Mouse (Mus musculus) heart, postnatal 14 days (tissue): Measurements from ENCODE around the gene Rpl14. TPM values are rescaled to one million over a fixed set of nuclear protein-coding genes. Genes with fewer than 3 reads are reported as not detected.

Experiments
- DNase-seq, 2 experiments: peaks; one replicate each; pipeline ENCODE4 v3.0.0; 2021 to 2022
- intact Hi-C: fragments of 180-260 bp; cut with DNase I; formaldehyde crosslinking; loops from one replicate; pipeline ENCODE4 v1.15.1; 2025
- total RNA-seq, 2 experiments: library from RNA; stranded (reverse); gene quantifications; 2 replicates each; pipeline ENCODE4 v1.2.3; 2021

The Rpl14 gene
- total RNA-seq, 2 experiments from 2014 or later = 270 to 309 TPM

DNA sequence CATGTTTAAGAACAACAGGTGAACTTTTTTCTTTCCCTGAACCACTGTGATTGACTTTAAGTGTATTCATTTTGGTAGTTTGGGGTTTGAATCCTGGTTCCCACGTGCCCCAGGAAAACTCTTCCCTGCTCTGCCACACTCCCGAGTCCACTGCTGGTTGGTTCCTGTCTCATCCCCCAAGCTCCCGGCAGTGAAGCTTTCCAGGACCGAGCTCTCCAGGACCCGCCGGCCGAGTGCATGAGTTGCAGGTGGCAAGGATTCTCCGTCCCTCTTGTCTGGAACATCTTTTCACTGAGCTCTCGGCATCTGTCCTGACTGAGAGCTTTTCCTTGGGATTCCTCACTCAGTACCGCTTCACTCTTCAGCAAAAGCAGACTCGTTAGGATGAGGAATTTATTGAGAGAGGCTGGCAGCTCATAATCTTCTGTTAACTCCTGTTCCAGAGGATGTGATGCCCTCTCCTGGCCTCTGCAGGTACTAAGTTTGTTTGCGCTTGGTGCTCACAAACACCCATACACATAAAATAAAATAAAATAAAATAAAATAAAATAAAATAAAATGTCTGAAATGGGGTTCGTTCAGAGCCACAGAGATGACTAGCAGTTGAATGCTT, 1.4 kb upstream of the Rpl14 start:
- peak; percentile 17 to 49 for DNase-seq
- intact Hi-C loops = loop anchor here (5.0 to 10.0 kb wide), 2 partner anchors 138 to 805 kb away; no protein-coding TSS in a partner anchor

DNA sequence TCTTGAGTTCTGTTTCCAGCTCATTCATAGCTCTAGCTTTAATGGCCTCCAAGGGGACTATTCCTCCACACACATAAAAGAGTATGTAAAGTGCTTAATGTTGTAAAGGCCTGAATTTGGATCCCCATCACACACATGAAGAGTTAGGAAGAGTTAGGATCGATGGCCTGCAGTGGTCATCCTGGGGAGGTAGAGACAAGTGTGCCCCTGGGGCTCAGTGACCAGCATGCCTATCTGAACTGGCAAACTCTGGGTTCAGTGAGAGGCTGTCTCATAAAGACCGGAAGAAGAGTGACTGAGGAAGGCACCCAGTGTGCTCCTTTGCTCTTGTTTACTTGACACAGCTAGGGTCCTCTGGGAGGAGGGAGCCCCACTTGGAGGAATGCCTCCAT, 914 bp upstream of the Rpl14 start:
- intact Hi-C loops = loop anchor here (10.0 kb wide), 1 partner anchor 804 kb away; no protein-coding TSS in a partner anchor
- DNase-seq = no peak

DNA sequence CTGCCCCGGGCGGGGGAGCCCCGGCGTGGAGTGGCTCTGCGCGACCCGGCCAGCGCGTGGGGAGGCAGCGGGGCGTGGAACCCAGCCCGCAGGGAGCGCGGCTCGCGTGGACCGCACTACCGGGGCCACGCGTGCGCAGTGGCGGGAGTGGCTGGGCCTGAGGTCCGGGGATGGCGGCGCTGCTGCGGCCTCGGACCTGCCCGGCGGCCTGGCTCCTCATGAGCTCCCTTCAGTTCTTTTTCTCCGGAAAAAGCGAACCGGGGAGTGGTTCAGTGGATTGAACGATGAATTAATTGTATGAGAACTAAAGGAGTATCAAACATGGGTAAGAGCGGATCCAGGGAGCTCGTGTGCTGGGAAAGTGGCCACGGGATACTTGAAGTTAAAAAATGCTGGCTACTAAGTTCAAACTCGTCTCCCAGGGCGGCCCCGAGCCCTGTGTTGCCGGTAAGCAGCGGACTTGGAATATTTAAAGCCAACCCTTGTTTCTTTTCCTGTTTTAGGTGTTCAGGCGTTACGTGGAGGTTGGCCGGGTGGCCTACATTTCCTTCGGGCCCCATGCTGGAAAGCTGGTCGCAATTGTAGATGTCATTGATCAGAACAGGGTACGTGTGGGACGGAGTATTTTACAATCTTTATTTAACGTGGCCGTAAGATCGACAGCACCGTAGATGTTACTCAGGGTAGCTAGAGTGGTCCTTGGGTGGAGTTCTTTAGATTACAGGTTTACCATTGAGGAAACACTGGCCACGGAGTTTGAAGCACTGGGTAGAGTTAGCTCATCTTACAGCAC, 545 bp downstream of the Rpl14 start:
- DNase-seq = no peak
- intact Hi-C loops = loop anchor here (10.0 kb wide), 1 partner anchor 803 kb away; no protein-coding TSS in a partner anchor

DNA sequence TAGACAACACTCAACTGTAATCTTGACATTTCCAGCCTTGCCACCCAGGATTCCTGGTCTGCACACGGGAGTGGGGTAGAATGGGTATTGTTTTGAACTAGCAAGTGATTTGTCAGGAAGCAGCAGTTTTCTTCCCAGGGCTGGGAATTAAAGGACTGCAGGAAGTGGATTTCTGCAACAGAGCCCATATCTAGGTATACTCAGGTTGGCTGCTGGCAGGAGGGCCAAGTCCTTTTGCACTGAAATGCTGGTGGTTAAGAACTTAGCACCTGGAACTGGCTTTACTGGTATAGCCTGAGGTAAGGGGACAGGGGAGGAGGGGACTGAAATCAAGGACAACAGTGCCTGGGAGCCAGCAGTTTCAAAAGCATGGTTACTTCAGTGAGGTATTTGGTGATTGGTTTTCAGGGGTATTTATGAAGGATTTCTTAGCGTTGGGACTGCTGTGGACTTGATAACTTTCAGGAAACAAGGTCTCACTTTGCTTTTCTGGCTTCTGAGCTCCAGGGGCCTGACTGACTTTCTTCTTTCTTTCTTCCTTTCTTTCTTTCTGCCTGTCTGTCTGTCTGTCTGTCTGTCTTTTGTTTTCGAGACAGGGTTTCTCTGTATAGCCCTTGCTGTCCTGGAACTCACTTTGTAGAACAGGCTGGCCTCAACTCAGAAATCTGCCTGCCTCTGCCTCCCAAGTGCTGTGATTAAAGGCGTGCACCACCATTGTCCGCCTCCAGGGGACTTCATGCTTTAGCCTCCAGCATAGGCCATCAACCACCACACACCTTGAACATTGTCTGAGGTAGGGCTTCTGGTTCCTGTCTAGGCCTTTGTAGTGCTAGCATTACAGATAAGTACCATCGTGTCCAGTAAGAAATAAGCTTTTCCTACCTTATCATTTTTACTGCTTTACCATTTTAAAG, 4.8 kb downstream of the Rpl14 start:
- DNase-seq = no peak
- intact Hi-C loops = loop anchor here (10.0 kb wide), 1 partner anchor 799 kb away; no protein-coding TSS in a partner anchor

DNA sequence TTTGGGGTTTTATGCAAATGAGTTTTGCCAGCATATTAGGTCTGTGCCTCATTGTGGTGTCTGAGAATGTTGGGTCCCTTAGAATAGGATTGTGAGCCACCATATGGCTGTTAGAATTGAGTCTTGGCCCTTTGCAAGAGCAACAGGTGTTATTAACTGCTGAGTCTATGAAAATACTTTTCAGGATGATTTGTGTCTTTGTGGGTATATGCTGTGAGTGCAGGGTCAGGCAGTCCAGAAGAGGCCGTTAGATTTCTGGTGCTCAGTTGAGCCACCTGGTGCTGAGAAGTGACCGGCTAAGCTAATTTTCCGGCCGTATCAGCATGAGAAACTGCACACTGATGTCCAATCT, 5.4 kb downstream of the Rpl14 start:
- no peak for DNase-seq
- intact Hi-C loops = loop anchor here (10.0 kb wide), 1 partner anchor 798 kb away; no protein-coding TSS in a partner anchor

DNA sequence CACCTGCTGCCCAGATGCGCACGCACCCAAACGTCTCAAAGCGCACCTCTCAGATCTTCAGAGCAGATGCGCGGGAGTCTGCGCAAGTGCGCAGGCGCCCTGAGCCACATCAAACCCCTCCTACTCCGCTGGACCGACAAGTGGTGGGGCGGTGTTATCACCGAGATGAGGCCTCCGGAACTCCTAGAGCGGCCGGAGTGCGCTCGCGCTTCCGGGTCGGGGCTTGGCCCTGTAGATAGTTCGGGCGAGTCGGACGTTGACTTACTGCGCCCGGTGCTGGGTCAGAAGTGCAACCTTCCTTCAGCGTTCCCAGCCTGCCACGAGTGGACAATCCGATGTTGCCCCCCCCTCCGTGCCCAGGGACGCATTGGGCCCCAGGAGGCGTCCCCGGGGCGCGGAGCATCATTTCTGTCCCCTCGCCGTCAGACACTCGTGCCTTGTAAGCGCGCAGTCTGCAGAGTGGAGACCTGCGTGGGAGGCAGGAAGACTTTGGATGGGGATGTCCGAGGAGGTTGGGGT, 5.9 kb downstream of the Rpl14 start:
- peak; percentile 87 to 88 for DNase-seq
- intact Hi-C loops = loop anchor here (10.0 kb wide), 1 partner anchor 798 kb away; no protein-coding TSS in a partner anchor

DNA sequence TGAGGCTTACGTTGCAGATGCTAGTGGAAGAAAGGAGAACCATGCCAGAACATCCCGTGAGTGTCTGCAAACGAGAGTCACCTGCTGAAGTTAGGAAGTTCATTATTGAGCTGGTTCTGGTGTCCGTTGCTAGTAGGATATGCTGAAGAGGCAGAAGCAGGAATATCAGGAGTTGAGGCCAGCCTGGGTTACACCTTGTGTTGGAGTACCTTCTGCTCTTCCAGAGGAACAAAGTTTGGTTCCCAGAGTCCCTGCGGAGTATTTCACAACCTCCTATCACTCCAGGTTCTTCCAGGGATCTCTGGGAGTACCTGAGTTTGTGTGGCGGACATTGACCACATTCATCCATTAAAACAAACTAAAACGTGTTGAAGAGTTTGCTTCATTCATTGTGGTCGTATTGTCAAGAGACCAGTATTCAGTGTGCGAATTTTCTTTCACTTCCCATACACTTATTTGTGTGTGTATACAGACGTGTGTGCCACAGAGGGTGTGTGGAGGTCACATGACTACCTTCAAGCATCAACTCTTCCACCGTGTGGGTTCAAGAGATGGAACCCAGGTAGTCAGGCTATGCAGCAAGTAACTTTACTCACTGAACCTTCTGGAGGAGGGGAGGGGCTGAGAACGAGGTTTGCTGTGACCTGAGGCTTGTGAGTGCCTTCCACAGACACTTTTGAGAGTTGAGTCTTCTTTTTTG, 6.6 kb downstream of the Rpl14 start:
- intact Hi-C loops = loop anchor here (10.0 kb wide), 1 partner anchor 797 kb away; no protein-coding TSS in a partner anchor

DNA sequence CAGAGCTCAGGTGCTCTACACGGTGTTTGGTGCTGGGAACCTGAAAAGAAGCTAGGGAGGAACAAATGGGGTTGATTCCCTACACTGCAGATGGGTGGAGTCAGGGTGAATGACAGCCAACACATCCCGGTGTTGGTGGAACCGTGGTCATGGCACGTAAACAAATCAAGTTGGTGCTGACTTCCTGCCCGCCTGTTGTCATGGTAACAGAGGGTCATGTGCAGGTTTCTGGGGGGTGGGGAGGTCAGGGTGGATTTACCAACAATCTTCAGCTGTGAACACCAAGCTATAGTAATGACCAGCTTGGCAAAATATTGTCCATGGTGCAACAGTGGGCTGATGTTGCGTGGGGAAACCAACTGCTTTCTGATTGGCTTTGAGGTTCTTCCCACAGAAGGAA, 7.5 kb downstream of the Rpl14 start:
- intact Hi-C loops = loop anchor here (10.0 kb wide), 1 partner anchor 796 kb away; no protein-coding TSS in a partner anchor
- DNase-seq = no peak

More for the DNA sequence above, 6.6 kb downstream of the Rpl14 start:
- DNase-seq = no peak

DNA sequence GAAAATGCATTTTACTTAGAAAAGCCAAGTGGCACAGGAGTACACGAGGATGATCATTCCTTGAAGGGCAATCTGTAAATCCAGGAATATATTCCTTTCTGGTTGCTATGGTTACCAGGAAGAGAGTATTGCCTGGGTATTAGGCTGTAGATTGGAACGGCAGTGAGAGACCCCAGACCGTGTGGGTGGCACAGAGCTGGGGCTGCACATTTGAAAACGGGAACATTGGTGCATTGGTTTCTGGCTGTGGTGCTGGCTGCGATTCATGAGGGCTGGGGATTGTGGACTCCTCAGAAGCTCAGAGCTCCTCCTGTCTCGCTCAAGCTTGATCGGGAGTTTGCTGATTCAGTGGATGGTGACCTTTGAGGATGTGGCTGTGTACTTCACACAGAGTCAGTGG, 8.6 kb downstream of the Rpl14 start:
- DNase-seq = no peak
- intact Hi-C loops = loop anchor here (5.0 to 10.0 kb wide), 2 partner anchors 662 to 795 kb away; no protein-coding TSS in a partner anchor

DNA sequence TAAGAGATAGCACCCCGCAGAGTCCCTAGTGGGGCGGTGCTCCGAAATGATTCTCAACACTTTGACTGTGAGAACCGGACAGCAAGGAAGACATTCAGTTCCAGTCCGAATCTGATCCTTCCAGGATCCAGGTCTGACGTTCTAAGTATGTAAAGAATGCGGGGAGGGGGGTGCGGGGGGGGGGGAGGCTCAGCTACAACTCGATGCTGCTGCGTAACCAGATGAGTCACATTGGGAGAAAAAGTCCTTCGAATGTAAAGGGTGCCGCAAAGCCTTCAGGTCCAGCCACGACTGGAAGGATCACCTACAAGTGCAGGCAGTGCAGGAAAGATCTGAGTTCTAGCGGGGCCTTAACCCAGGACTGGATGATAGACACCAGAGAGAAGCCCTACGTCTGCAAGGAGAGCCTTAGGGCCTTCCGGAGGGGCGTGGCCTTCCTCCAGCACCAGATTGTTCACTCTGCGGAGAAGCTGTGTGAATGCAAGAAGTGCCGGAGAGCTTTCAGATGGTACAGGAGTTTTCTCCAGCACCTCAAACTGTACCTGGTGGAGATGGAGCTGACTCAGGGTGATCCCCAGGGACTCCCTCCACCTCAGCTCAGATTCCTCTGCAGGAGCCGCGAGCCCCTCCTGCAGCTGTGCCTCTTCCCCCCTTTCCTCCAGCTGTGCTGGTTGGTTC, 10.8 kb downstream of the Rpl14 start:
- intact Hi-C loops = loop anchor here (5.0 kb wide), 1 partner anchor 660 kb away; no protein-coding TSS in a partner anchor
- peak; percentile 49 to 59 for DNase-seq

DNA sequence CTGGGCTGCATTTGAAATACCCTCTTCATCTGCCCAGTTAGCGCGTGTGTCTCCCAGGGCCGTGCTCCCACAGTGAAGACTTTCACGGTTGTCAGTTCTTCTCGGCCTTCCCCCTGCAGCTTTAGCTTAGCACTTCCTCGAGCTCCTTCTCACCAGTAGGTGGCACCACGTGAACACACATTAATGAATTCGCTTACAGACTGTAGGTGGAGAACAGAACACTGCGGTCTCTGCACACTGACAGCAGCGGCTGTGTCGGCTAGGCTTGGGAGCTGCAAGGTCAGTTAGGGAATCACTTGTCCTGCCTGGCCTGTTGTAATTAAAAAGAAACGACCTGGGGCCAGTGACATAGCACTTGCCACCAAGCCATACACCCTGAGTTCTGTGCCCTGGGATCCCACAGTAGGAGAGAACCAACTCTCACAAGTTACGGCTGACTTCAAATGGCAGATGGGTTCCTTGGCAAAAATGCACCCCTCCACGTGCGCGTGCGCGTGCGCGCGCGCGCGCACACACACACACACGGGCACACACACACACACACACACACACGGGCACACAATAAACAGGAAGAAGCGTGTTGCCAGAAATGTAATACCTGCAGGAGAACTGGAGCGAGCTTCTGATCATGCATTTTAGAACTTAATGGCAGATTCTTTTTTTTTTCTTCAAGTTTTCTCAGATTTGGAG, 11.5 kb downstream of the Rpl14 start:
- peak; percentile 85 to 92 for DNase-seq
- intact Hi-C loops = loop anchor here (5.0 kb wide), 1 partner anchor 660 kb away; no protein-coding TSS in a partner anchor

DNA sequence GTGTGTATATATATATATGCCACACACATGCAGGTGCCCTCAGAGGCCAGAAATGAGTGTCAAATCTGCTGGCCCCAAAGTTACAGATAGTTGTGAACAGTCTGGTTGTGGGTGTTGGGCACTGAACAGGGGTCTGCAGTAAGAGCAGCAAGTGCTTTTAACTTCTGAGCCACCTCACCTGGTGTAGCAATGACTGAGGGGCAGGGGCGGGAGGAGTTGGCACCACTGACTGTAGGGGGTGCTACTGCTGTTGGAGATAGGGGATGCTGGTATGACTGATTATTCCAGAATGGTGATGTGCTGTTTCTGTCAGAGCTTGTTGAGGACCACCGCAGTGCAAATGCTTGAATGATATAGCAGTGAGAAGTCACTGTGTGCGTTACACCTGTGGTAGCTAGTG, 12.1 kb downstream of the Rpl14 start:
- intact Hi-C loops = loop anchor here (5.0 kb wide), 1 partner anchor 659 kb away; no protein-coding TSS in a partner anchor
- DNase-seq = no peak

DNA sequence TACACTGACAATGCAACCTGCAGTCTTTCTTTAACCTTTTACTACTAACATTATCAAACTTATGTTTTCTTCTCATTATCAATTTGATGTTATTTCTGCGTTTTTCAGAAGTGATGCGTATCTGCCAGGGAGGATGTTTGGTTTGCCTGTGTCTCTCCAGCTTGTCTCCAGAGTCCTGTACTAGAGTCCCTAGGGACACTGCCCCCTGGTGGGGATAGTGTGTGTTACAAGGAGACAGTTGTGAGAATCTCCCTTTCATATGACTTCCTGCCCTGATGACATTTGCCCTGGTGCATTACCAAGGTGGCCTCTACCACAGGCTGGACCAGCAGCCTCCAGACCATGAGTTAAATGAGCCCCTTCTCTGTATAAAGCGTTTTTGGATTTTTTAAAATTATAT, 15.3 kb downstream of the Rpl14 start:
- peak; percentile 75 to 86 for DNase-seq
- intact Hi-C loops = loop anchor here (1.0 to 5.0 kb wide), 2 partner anchors 84 to 154 kb away; no protein-coding TSS in a partner anchor

DNA sequence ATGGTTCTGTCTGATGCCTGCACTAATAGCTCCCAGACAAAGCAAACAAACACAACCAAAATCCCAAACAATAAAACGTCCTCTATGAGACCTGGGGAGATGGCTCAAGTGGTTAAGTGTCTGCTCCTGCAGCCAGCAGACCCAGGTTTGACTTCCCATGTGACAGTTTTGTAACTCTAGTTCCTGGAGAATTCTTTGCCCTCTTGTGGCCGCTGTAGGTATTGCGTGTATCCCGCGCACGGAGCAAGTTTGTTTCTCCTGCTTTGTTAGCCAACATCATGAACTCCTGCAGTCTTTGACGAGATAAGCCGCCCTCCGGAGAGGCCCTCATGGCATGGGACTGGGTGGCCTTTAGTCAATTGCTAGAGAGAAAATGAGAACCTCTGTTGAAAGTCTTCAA, 20.2 kb downstream of the Rpl14 start:
- peak; percentile 75 to 85 for DNase-seq
- intact Hi-C loops = no loop called here

DNA sequence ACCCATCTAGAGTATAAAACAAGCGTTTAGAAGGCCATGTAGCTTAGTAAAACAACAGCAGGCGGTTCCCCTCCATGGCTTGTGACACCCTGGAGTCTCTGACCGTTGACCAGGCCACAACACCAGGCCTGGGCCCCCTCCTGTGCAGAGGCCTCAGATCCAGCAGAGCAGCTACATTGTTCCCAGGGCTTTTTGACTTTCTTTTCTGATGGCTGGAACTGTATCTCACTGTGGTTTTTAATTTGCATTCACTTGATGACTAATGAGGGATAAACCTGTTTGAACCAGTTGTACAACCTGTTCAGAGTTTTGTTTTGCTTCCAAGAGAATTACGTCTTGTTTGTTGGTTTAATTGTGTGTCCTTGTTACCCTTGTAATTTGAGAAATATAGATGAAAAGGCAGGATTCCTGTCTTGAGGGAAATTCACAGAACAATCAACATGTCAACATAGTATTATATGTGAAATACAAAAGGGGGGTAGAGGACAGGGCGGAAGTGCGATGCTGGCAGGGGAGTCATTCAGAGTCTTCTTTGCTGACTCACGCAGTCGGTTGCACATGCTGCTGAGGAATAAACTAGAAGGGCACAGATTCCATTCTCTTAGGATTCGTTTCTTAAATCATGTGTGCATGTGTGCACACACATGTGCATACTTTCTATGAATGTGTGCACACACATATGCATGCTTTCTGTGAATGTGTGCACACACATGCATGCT, 22.3 kb downstream of the Rpl14 start:
- no peak for DNase-seq
- intact Hi-C loops = no loop called here

DNA sequence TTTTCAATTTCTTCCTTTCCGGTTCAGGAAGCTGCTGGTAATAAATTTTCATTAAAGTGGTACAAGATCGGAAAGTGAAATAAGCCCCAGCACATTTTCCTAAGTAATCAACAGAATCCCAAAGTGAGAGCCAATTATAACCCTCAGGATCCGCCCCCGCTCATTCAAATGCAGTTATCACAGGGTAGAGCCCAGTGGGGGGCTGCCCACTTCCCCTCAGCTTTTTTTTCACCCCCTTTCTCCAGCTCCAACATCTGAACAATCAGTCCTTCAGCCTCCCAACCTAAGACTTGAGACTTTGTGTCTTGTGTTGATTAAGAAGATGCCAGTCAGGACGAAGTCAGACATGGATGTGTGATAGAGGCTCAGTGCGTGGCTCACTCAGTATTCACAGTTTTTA, 23.6 kb downstream of the Rpl14 start:
- intact Hi-C loops = no loop called here
- DNase-seq = no peak

DNA sequence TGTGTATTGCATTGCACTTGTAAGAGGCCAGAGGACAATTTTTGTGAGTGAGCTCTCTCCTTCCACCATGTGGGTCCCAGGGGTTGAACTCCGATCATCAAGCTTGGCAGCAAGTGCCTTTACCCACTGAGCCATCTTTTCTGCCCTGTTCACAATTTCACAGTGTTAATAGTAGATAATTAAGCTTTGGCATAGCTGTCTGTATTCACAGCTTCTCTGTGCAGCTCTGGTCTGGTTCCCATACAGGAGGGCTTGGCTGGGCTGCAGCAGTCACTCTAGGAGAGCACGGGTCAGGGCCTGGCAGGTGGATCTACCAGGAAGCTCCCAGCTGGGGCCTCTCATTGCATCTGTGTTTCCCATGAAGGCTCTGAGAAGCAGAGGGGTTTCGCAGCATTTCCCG, 24.1 kb downstream of the Rpl14 start:
- DNase-seq = no peak
- intact Hi-C loops = no loop called here
